Mouse (Mus musculus) T-helper 2 cell (primary cell): ENCODE results near the gene Blm.

Source experiments
- in situ Hi-C: fragments of 300-600 bp; cut with MboI, MseI; formaldehyde crosslinking; loops from one replicate; pipeline ENCODE4 v1.15.1; 2025; ENCODE audit warnings: high pct_unique_total_duplicates

Blm gene

DNA sequence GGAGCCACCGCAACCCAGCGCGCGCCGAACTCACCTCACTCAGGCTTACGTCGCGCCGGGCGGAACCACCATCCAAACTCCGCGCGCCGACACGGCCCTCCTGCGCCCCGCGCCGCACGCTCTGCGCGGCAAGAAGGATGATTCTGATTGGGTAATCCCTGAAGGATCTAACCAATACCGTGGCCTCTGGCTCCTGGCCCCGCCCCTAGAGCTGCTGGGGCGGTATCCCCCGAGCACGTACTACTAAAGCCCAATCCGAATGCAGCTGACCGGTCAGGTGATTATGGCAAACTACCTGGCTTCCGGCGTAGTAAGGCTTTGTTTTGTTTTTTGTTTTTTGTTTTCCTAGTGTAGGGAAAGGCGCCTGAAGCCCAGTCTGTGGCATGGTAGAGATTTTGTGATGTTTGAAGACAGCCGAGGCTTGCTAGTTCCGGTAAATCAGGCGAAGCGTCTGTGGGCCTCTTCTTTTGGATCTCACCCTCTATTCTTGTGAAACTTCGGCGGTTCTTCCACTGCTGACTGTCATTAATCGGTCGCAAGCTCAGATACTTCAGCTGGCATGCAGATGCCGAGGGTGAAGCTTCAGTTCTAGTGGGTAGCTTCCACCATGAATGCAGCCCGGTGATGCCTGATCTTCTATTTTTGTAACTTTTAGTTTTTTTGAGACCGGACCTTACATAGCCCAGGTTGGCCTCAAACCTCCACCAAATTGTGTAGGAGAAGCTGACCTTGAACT is at the start of gene Blm:
Gene Blm, minus strand, starts transcription at position 111 of the 736 bp plus-strand sequence.
- in situ Hi-C loops, result no loop called here

DNA sequence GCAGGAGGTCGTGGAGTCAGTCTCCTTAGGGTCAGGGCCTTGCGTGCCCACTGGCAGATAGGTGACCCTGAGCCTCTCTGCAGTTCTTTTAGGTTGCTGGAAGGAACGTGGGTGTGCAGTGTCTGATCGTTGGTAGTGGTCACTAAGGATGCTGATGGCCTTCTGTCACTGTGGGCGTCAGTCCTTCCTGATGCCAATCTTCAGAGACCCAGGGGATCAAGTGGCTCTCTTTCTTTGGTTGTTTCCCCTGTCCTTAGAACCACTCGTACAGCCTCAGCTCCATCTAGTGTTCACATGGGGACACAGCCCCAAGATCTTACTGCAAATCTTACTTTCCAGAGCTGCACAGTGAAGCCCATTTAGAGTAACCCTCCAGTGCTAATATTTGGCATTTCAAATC is 49.1 kb upstream of the Blm start:
- in situ Hi-C loops, result no loop called here

DNA sequence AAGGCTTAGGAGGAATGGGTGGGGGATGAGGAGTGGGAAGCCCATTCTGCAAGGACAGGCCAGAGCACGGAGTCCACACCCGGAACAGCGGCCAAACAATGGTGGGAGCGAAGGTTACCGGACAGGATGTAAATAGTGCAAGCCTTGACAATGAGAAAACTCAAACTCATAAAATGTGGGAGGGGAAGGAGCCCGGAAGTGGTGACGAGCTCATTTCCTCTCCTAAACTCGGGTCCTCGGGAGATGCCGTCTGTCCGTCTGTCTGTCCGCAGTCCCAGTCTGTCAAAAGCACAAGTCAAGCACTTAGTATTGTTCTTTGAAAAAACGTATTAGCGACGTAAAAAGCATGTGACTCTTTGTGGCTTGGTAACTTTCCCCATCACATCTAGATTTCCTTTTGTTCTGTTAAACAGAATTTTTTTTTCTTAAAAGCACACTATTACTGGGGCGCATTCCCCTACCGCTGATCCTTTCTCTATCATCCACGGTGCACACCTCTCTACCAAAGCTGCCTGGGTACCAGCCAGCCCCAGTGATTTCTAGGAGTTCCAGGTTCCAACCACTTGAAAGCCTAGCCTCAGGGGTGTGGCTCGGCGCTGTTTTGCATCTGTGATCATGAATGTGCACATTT is 48.0 kb upstream of the Blm start:
- in situ Hi-C loops, result no loop called here

DNA sequence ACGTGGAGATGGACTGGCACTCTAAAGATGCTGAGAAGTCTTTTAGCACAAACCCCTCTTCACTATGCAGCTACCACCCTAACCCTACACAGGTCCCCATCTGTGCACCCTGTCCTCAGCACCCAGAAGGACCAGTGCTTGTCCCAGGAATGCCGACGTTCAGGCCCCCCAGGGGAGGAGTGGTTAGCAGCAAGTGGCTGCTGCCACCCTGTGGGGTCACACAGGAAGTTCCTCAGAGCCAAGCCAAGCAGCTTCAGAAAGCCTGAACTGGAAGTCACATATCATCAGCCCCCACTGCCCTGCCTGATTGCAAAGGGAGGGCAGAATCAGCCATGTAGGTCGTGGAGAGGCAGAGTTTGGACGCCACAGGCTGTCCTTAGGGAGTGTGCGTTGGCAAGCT is 45.4 kb upstream of the Blm start:
- in situ Hi-C loops, result no loop called here

DNA sequence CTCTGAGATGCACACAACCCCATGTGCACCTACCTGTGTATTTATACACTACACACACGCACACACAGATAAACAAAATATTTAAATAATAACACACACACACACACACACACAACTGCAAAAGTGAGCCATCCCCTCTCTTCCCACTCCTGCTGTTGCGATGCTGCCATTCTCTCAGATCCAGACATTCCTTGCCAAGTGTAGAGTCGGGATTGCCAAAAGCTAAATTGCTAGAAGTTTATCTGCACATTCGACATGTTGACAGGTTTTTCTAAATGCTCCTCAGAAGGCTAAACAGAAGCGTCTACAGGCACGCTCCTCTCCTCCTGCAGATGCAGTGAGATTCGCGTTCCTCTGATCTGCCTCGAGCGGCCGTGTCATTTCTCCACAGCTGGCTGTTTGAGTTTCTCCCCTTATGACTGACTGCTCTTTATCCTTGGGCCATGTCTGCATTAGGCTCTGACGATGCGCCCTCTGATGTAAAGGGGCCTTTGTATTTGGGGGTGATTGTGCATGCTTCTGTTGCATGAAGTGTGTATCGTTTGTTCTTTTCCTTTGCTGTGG is 42.6 kb upstream of the Blm start:
- in situ Hi-C loops, result no loop called here

DNA sequence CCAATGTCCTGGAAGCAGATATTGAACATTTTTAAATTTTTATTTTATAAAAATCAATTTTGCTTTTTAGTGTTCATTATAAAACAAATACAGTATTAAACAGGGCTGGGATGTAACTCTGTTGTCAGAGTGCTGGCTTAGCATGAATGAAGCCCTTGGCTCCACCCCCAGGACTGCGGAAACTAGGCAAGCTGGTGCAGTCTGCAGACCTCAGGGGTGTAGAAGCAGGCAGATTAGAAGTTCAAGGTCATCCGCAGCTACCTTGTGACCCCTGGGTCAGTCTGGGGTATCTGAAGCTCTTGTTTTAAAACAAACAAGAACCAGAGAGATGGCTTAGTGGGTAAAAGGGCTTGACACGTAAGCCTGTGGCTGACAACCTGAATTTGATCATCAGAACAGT is 41.7 kb upstream of the Blm start:
- in situ Hi-C loops, result no loop called here

DNA sequence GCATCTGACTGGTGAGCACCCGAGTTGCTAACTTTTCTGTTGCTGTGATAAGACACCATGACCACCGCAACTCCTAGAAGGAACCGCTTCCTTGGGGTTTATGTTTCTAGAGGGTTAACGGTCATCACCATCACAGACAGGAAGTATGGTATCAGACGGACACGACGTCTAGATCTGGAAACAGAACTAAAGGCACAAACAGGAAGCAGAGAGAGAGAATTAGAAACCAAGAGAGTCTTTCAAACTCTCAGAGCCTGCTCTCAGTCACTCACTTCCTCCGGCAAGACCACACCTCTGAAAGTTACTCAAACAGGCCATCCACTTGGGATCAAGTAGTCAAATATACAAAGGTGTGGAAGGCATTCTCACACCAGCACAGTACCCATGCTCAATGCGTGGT is 40.8 kb upstream of the Blm start:
- in situ Hi-C loops, result no loop called here

DNA sequence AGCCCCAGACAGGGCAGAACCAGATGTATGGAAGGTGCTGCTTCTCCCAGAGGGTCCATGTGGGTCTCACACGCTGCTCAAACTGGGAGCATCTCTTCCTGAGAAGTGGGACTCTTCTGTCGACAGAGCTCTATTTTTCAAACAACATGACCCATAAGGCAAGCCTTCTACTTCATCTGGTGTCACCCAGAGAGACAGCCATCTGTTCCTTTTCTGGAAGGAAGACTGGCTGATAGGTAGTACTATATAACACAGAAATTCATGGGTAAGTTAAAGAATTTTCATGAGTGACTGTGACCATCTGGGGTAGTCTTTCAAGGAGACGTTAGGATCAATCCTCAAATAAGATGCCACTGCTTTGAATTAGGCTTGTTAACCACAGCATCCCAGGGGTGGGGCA is 38.2 kb upstream of the Blm start:
- in situ Hi-C loops, result no loop called here

DNA sequence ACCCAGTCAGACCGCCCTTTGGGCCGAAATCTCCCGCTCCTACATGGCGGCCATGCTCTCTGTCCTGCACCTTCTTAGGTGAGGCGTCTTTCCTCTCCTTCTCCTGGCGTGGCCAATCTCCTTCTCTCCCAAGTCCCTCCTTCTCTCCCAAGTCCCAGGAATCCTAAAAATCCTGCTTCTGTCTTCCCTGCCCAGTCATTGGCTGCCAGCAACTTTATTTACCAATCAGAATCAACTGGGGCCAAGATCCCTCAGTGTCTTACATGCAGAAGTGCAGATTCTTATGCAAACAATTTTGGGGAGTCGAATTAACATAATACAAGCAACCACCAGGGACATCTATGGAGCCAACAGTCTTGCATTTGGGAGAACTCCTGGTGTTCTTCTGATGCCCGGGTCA is 33.1 kb upstream of the Blm start:
- in situ Hi-C loops, result no loop called here

DNA sequence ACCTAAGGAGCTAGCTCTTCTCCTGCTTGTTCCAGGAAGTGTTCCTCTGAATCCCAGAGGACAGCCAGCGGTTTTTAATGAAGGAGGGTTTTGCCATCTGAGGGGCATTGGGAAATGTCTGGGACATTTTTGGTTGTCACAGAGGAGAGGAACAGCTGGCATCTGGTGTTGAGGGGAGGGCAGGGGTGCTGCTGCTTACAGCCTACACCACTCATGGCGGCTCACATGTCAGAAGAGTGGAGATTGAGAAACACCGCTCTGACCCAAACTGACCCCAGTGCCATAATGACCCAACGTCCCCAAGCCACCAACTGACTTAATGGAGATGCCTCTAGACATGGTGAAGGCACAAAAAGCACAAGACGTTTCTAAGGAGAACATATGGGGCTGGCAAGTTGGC is 27.0 kb upstream of the Blm start:
- in situ Hi-C loops, result loop anchor here (5.0 kb wide), 1 partner anchor 95 kb away; no protein-coding TSS in a partner anchor

DNA sequence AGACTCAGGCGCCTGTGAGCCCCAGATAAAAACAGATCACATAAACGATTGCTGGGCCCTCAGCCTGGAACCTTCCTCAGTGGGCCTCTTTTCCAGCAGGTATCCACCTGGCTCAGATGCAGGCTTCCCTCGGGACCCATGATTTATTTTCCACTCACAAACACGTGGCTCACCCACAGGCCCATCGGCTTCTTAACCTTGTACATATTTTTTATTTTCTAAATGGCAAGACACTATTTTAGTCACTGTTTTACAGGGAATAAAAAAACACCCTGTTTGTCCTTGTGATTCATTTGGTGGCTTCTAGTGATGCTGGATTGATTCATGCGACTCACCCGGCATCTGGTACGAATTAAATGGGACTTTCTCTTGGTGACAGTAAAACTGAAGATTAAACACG is 26.4 kb upstream of the Blm start:
- in situ Hi-C loops, result loop anchor here (5.0 kb wide), 1 partner anchor 96 kb away; no protein-coding TSS in a partner anchor

DNA sequence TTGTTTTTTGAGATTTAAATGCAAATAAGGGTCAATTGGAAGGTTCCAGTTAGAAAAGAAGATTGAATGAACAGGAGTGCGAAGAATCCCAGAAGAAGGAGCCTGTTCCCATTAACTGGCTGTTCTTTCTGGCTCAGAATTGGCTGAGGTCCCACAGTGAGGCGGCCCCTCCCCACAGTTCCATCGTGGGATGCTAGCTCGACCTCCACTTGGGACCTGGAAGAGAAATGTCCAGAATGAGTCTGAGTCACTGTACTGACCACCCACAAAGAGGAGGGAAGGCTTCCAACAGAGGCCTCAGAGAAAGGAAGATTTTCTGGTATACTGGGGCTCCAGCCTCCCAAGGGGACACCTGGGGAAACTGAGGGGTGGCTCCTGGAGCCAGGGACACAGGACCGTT is 23.7 kb upstream of the Blm start:
- in situ Hi-C loops, result no loop called here

DNA sequence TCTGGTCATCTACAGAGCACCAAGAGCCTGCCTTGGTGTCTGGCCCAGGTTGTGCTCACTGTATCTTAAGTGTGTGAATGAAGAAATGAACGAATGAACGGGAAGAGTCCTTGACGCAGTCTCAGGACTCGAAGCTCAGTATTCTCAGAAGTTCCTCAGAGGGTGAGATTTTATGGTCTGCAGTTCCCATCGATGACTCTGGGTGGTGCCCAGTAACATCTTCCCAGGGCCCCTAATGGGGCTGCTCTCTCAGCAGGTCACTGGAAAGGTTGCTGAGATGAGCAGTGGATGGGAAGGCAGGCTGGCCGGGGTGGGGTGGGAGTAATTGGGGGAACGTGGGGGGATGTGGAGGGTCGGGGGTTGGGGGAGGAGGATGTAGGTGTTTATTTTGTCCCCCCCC is 23.2 kb upstream of the Blm start:
- in situ Hi-C loops, result no loop called here

DNA sequence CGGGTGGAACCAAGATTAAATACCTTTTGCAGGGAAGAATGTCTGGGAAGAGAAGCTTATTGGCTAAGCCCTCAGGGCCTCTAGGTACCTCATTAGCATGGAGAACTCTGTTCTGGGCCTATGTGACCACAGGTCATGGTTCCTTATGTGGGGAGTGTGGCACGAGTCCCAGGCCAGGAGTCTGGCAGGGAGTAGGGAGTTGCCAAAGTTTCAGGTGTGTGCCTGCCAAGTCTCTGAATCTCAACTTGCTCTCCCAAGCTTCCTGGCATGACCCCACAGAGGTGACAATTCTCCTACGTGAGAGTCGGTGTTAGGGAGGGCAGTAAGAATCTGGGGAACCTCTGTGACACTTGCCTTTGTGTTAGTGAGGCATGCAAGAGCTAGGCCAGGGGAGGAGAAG is 22.2 kb upstream of the Blm start:
- in situ Hi-C loops, result no loop called here

DNA sequence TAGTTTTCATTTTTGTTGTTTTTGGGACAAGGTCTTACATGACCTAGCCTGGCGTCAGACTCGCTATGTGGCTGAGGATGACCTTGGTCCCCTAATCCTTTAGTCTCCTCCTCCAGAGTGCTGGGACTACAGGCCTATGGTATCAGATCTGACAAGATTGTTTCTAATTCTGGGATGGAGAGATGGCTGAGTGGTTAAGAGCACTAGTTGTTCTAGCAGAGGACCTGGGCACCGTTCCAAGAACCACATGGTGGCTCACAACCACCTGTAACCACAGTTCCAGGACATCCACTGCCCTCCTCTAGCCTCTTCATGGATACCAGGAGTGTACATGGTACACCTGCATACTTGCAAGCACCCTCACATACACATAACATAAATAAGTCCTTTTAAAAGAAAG is 21.2 kb upstream of the Blm start:
- in situ Hi-C loops, result no loop called here

DNA sequence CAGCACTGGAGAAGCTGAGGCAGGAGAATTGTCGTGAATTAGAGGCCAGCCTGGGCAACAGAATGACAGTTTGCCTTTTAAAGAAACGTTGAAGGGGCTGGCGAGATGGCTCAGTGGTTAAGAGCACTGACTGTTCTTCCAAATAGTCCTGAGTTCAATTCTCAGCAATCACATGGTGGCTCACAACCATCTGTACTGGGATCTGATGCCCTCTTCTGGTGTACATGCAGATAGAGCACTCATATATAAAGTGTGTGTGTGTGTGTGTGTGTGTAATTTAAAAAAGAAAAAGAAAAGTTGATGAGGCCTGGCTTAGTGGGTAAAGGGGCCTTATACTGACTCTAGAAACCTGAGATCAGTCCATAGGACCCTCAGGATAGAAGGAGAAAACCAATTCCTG is 20.2 kb upstream of the Blm start:
- in situ Hi-C loops, result no loop called here

DNA sequence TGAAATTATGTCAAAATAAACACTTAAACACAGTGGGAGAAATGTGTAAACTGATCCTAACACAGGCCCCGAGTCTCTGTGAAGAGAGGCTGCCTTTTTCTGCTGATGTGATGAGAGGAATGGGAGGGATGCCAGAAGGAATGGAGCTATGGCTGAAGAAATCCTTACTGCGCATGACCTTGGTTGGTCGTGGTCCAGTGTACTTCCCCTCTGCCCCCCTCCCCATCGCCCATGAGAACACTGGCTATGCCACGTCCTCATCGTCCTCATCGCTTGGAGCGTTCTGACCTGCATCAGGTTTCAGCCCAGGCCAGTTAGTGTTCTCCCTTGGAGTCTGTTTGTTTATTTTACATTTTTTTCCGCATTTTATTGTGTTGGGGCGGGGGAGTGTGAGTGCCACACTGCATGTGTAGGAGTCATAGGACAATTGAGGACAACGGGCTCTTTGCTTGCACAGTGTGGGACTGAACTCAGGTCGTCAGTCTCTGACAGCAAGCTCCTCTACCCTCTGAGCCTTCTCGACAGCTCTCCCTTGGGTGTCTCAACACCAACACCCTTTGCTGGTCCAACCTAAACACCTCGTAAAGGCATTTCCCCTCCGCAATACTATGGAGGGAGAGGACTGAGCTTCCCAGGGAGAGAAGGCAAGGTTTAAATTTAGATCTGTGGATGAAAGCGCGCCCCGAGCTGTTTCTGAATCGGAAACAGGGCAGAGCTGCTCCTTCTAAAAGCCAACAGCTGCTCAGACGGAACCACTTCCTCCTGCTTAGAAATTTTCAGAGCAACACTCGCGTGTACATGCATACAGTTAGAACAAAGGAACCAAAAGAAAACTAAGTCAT is 19.5 kb upstream of the Blm start:
- in situ Hi-C loops, result no loop called here

DNA sequence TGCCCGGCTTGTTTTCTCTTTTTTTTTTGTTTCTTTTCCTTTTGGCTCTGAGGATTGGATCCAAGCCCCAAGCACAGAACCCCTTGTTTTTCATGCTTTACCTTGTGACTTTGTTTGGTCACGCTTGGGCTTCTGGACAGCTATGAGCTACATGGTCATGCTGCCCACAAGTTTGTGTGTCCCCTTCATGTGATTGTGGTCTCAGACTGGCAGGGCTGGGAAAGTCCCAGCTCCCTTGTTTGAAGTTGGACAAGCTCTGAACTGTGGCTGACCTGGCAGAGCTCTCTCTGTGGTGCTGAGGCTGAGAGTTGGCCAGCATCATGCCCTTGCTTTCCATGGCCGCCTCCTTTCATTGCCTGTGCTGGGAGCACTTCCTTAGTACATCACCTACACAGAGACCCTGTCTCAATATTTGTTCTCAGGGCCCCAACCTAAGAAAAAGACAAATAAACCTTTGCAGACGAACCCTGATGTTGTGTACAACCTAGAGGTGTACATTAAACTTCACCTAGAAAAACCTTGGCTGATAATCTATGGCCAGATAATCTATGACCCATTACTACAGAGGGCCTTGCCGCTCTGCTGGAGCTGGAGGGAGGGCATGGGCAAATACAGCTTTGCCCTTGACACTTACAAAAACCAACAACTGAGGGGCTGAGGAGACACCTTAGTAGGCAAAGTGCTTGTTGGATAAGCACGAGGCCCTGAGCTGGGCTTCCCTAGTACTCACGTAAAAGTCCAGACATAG is 13.8 kb upstream of the Blm start:
- in situ Hi-C loops, result no loop called here

DNA sequence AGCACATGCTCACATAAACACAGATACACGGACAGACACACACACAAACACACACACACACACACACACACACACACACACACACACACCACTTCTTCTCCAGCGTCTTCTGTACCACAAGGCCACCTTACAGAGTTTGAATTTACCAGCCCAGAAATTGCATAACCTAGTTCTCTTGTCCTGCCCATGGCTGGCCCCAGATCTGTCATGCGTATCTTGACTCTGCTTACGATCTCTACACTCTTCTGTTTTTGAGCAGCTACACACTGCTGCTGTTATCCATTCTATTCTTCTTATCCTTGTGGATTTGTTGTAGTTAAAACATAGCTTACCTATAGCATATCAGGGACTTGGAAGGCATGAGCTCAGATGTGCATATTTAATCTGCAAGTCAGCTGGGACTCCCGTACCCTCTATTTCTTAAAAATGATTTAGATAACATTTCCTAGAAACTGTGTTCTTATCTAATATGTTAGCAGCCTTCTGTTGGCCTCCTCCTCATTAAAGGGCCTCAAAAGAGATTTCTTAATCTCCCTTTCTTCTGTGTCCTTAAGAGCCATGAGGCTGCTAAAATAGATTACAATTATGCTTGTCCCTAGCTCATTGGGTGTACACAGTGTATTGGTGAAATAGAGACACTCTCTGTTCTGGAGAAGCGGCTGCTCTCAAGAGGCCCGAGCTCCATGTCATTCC is 7.4 kb upstream of the Blm start:
- in situ Hi-C loops, result no loop called here

DNA sequence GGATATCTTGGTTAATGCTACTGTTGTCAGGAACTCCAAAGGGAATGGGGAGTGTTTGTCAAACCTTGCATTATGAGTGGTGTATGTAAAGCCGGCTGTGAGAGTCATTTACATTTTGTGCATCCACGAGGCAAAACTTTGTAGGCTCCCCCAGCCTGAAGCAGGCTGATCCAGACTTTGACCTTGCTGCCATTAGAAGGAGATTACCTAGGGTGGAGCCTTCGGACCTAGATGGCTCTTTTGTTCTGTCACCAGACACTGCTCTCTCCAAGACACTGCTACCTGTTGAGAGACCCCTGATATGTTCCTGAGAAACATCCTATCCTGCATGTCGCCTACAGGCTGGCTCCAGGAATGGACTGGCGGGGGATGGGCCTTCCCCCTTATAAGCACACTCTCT is 4.7 kb upstream of the Blm start:
- in situ Hi-C loops, result no loop called here
